Mouse (Mus musculus) C2C12 (cell line): ENCODE results near the gene Sigirr. TPM values are rescaled to one million over a fixed set of nuclear protein-coding genes. Genes with fewer than 3 reads are reported as not detected.

Experiments used
- H3K27me3 ChIP-seq: one replicate; pipeline ENCODE4 v1.6.1; 2011; ENCODE audit not compliant: control insufficient read depth, insufficient read depth, insufficient read length
- H3K36me3 ChIP-seq: one replicate; pipeline ENCODE4 v1.6.1; 2011; ENCODE audit not compliant: control insufficient read depth, insufficient read depth
- H3K4me3 ChIP-seq: one replicate; pipeline ENCODE4 v1.5.1; 2011; ENCODE audit warnings: mild to moderate bottlenecking, control low read depth; ENCODE audit not compliant: poor library complexity, insufficient read depth, severe bottlenecking
- H3K79me2 ChIP-seq: one replicate; pipeline ENCODE4 v1.6.1; 2011; ENCODE audit not compliant: control insufficient read depth, insufficient read depth
- H3K79me3 ChIP-seq: one replicate; pipeline ENCODE4 v1.6.1; 2011; ENCODE audit warnings: low read depth, control low read depth
- H3ac ChIP-seq: one replicate; pipeline ENCODE3; 2011; ENCODE audit warnings: low read depth; ENCODE audit not compliant: control insufficient read depth, insufficient read length
- CEBPB ChIP-seq: IDR thresholded peaks from one replicate; pipeline ENCODE4 v1.6.1; 2011; ENCODE audit warnings: low read depth, mild to moderate bottlenecking, control low read depth, moderate library complexity
- CTCF ChIP-seq: IDR thresholded peaks from one replicate; pipeline ENCODE4 v1.5.1; 2011; ENCODE audit not compliant: control insufficient read depth, insufficient read depth, insufficient read length
- FOSL1 ChIP-seq: IDR thresholded peaks from one replicate; pipeline ENCODE4 v1.8.0; 2011; ENCODE audit warnings: mild to moderate bottlenecking, low read length; ENCODE audit not compliant: poor library complexity, insufficient read depth, severe bottlenecking
- MAX ChIP-seq: IDR thresholded peaks from one replicate; pipeline ENCODE4 v1.6.1; 2011; ENCODE audit warnings: mild to moderate bottlenecking, control low read depth
- MYOD1 ChIP-seq: IDR thresholded peaks from one replicate; pipeline ENCODE4 v1.6.1; 2011; ENCODE audit warnings: low read depth; ENCODE audit not compliant: control insufficient read depth, insufficient read length
- MYOG ChIP-seq: IDR thresholded peaks from one replicate; pipeline ENCODE4 v1.6.1; 2011; ENCODE audit not compliant: control insufficient read depth, insufficient read length; ENCODE audit errors: extremely low read depth
- USF1 ChIP-seq: IDR thresholded peaks from one replicate; pipeline ENCODE4 v1.6.1; 2011; ENCODE audit warnings: low read depth, mild to moderate bottlenecking, control low read depth, moderate library complexity
- polyA plus RNA-seq: library from polyadenylated mRNA; unstranded; fragments of >200 nt; fragmentation: generic; extraction: Trizol; gene quantifications from one replicate; pipeline ENCODE4 v1.2.1, GENCODE M21; 2012; ENCODE audit warnings: missing spikeins

Sigirr gene
- polyA plus RNA-seq, 1 experiment: 13.9 TPM

DNA sequence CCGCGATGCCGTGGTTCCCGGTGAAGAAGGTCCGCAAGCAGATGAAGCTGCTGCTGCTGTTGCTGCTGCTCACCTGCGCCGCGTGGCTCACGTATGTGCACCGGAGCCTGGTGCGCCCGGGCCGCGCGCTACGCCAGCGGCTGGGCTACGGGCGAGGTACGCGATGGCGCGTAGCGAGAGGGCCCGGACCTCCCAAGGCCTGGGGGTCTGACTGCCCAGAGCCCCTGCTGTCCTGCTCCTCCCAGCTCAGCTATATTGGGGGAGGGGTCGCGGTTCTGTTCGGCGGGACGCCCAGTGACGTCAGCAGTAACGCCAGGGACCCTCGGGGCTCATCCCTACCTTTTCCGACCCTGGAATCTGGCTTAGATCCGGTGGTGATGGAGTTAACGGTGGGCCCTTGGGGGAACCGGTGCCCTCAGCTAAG lies 39.1 kb downstream of the Sigirr start:
- peak overlapping the region; percentile 71 for H3ac ChIP-seq
- no peaks in the 10 kb centered on the region for H3K79me3 ChIP-seq
- H3K4me3 ChIP-seq: peak overlapping the region; percentile 29
- no peaks in the 10 kb centered on the region for H3K79me2 ChIP-seq
- H3K36me3 ChIP-seq: no peaks in the 10 kb centered on the region
- no peak for TF ChIP-seq MAX
- no peak for TF ChIP-seq MYOD1
- no peak for TF ChIP-seq USF1
- no peak for TF ChIP-seq FOSL1
- TF ChIP-seq CEBPB: no peak
- TF ChIP-seq MYOG: no peak
- no peak for TF ChIP-seq CTCF
- H3K27me3 ChIP-seq: no peaks in the 10 kb centered on the region

DNA sequence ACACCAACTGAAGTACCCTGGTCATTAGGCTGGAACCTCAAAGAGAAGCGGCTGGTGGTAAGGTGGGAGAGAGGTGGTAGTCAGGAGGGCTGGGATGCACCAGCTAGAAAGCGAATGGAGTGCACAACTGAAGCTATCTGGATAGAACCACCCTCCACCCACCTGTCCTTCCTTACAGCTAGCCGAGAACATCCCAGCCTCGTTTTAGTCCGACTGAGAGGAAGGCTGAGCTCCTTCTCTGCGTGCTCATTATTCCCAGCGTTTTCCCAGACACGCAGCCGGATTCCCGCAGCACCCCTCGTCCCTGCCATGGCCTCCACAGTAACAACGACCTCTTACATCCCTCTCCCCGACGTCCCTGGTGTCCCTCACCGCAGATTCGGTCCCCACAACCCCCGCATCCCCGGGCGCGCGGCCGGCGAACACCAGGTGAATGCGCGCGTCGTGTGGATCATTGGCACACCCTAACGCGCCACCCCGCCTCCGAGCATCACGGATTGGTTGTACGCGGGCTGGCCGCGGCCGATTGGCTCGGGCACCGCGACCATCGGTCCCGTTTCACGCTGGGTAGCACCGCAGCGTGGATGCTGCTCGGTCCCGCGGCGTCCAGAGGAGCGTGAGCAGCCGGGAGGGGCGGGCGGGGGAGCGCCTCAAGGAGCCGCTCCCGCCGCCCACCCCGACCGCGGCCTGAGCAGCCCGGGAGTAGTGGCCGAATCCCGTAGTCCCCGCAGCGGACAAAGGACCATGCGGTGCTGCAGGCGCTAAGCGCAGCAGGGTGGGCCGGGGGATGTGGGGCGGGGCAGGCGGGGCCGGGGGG lies 39.7 kb downstream of the Sigirr start, which contains the start of gene B4galnt4:
Gene B4galnt4, plus strand, starts transcription at position 679 of the 817 bp plus-strand sequence.
- Histone ChIP-seq H3K27me3 (no peaks in the 10 kb centered on the region), H3K36me3 (no peaks in the 10 kb centered on the region), H3K79me2 (no peaks in the 10 kb centered on the region), H3ac (peak within 1 kb of the TSS; percentile 71), H3K79me3 (no peaks in the 10 kb centered on the region), H3K4me3 (peak within 1 kb of the TSS; percentile 29)
- no peak for TF ChIP-seq CTCF
- TF ChIP-seq MAX: peak; percentile 55

DNA sequence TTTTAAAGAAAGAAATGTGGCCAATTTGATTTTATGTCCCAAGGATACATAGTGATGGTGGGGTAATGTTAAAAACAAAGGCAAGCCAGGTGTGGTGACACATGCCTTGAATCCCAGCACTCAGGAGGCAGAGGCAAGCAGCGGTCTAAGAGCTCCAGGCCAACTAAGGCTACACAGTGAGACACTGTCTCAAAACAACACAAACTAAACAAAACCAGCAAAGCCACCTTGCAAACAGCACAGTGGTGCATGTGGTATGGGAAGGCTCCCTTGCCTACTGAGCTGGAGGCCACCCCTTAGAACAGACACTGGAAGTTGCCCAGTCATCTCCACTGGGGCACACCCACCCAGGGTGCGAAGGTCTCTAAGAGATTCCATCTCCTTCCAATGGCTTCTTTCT lies 40.4 kb downstream of the Sigirr start:
- TF ChIP-seq MAX (no peak), MYOG (no peak), MYOD1 (no peak), CTCF (no peak), FOSL1 (no peak), USF1 (no peak), CEBPB (no peak)
- H3K36me3 ChIP-seq: no peaks in the 10 kb centered on the region
- no peaks in the 10 kb centered on the region for H3K79me2 ChIP-seq
- H3ac ChIP-seq: no peak overlapping the region
- no peak overlapping the region for H3K4me3 ChIP-seq
- no peaks in the 10 kb centered on the region for H3K27me3 ChIP-seq
- no peaks in the 10 kb centered on the region for H3K79me3 ChIP-seq

DNA sequence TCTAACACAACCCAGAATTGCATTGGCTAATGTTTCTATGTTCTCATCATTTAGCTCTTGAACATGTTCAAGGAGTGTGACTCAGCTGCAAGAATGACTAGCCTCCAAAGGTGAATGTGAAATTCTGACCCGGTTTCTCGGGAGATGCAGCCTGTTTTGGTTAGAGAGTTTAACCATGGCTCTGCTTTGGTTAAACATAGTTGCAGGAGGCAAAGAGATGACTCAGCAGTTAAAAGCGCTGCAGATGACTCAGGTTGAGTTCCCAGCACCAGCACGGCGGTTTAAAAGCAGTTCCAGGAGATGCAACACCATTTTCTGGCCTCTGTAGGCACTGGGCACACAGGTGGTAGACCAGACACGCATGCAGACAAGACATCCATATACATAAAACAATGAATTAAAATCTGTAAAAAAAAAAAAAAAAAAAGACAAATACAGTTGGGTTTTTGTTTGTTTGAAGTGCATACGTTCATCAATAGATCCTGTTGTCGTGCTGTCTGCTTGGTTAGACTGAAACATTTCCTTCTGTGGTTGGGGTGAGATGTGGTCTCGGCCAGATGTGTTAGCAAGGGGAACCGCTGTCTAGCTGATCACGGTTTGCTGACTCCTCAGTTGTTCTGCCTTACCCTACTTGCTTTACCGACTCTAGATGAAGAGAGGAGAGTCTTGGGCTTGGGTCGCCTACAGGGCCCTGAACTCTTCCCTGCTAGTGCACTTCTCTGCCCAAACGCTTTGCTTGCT lies 41.6 kb downstream of the Sigirr start:
- Histone ChIP-seq H3K79me2 (no peaks in the 10 kb centered on the region), H3K27me3 (no peaks in the 10 kb centered on the region), H3ac (no peak overlapping the region), H3K79me3 (no peaks in the 10 kb centered on the region), H3K4me3 (no peak overlapping the region), H3K36me3 (no peaks in the 10 kb centered on the region)
- TF ChIP-seq FOSL1 (no peak), MYOD1 (no peak), CTCF (no peak), USF1 (no peak)

DNA sequence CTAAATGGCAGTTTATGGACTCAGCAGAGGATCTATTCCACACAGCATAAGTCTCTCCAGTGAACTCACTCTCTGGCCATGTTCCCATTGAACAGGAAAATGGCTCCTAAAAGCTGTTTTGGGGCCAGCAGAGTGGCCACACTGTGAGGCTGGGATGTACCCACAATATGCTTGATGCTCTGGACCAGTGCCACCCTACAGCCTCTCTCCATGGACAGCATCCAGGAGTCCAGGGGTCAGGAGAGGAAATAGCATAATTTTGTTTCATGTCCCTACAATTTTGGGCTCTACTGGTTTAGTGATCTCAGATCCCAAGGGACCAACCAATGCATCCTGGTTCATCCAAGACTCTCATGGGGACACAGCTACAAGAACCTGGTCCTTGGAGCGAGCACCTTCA lies 42.8 kb downstream of the Sigirr start:
- H3K79me3 ChIP-seq: no peaks in the 10 kb centered on the region
- TF ChIP-seq FOSL1 (no peak), MYOD1 (no peak), CTCF (no peak), MAX (no peak), CEBPB (no peak), USF1 (no peak), MYOG (no peak)
- H3ac ChIP-seq: no peak overlapping the region
- no peaks in the 10 kb centered on the region for H3K36me3 ChIP-seq
- H3K4me3 ChIP-seq: no peak overlapping the region
- no peaks in the 10 kb centered on the region for H3K27me3 ChIP-seq
- no peaks in the 10 kb centered on the region for H3K79me2 ChIP-seq

DNA sequence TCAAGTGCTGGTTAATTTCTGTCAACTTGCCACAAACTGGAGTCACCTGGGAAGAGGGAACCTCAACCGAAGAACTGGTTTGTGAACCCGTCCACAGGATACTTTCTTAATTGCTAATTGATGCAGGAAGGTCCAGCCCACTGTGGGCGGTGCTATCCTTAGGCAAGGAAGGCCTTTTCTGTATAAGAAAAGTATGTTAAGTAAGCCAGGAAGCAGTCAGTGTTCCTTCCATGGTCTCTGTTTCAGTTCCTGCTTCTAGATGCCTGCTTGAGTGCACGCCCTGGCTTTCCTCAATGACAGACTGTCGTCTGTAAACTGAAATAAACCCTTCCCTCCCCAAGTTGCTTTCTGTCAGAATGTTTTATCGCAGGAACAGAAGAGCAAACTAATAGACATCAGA lies 43.4 kb downstream of the Sigirr start:
- Histone ChIP-seq H3K79me2 (no peaks in the 10 kb centered on the region), H3K4me3 (no peak overlapping the region), H3ac (no peak overlapping the region), H3K27me3 (no peaks in the 10 kb centered on the region), H3K79me3 (no peaks in the 10 kb centered on the region), H3K36me3 (no peaks in the 10 kb centered on the region)
- TF ChIP-seq FOSL1: no peak
- TF ChIP-seq USF1: no peak
- no peak for TF ChIP-seq MYOD1
